Mouse (Mus musculus) CD4-positive, CD25-positive, alpha-beta regulatory T cell, adult 4 months (primary cell): ENCODE measurements around the gene Srpk1. TPM values are rescaled to one million over a fixed set of nuclear protein-coding genes. Genes with fewer than 3 reads are reported as not detected.
A peak's percentile ranks its signal among the peaks of the same experiment; 100 is the strongest.

Experiments
- ATAC-seq: one replicate; pipeline ENCODE4 v1.8.0; 2017
- polyA plus RNA-seq, 2 experiments: library from polyadenylated mRNA; unstranded; fragments of 100-300 nt; shearing (Covaris generic); gene quantifications; one replicate each; pipeline ENCODE4 v1.2.1; 2017

Srpk1 gene
- polyA plus RNA-seq, 2 experiments from 2014 or later: 204 to 234 TPM

DNA sequence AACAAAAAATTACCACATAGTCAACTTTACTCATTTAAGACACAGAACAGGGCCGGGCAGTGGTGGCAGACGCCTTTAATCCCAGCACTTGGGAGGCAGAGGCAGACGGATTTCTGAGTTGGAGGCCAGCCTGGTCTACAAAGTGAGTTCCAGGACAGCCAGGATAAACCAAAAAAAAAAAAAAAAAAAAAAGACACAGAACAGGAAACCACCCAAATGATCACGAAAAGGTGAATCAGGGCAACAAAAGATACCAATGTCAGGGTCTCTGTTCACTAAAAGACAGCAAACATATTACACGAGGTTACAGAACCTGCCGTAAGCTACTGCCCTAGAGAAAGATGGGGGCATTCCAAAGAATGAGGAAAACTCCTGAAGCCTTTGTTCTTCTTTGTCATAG, 9.4 kb downstream of the Srpk1 start:
- ATAC-seq: peak; percentile 11

DNA sequence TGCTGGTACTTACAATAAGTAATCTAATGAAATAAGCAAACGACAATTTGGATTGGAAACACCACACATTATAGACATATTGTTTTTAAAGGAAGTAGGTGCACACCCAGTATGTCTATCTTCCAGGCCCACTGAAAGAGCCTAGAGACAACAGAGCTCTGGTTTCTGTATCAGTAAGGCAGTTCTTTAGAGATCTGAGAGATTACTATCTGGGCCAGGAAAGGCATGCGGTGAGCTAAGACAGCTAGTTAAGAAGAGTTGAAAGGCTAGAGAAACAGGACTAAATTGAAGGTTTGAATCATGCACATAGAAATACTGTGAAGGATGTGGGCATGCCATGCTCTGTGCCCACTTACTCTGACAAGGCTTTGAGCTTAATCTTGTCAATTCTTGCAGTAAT, 9.9 kb downstream of the Srpk1 start:
- peak; percentile 95 for ATAC-seq

DNA sequence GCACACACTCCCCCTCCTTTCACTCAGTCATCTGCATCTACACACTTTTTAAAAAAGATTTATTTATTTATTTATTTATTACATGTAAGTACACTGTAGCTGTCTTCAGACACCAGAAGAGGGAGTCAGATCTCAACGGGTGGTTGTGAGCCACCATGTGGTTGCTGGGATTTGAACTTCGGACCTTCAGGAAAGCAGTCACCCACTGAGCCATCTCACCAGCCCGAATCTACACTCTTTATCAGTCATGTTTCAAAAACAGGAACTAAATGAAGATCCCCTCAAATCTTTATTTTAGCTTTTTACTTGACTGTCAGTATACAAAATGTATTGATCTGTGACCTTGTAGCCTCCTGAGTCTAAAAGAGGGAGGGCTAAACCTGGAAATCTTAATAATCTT, 13.0 kb downstream of the Srpk1 start:
- no peak for ATAC-seq

DNA sequence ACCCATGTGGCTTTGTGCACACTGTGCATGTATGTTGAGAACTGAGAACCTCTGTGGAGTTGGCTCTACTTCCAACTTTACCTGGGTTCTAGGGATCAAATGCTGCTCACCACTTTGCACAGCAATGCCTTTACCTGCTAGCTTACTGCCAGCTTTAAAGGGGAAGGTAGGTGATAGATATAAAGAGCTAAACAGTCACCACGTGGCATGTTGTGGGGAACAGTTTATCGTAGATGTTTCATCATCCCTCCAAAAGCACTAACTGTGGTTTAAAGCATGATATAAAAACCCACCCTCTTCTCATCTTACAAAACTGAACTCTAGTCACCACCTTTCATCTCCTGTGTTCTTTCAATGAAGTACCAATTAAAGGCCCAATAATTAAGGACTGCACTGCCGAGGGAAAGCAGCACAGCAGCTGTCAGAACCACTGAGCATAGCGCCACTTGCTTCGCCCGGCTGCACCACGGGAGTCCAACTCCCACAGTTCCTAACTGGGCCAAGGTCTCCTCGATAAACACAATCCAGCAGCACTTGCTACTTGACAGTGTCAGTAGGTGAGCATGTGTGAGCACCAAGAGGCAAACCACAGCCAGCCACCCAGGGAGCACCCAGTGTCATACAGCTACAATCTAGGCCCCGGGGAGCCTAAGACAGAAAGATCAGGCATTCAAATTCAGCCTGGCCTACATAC, 20.8 kb downstream of the Srpk1 start:
- no peak for ATAC-seq

DNA sequence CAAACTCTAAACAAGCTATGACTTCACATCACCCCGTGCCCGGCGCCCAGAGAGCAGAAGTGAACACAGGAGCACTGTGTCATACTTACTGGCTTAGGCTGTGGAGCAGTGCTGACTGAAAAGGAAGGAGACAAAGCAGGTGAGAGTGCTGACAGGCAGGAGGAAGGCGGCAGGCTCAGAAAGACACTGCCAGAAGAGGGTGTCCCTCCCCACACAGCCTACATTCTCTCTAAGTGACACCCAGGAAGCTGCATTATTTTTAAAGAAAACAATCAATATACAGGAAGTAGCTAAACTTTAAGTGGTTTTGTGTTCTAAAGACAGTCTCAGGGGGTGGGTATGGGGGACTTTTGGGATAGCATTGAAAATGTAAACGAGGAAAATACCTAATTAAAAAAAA, 21.7 kb downstream of the Srpk1 start:
- ATAC-seq: no peak

DNA sequence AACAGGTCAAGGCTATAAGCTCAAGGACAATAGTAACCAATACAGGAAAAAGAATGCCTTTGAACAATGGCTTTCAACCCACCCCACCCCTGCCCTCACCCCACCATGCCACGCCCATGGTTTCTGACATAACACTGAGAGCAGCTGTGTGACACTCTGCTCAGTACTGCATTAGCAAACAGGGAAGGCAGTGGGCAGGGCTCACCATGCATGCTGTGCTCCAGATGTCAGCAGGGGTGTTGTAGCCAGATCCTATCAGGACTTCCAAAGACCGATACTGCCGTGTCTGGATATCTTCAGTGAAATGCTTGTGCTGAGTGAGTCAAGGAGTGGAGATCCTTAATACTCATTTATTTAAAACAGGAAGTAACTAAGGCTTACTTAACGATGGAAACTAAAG, 28.5 kb downstream of the Srpk1 start:
- no peak for ATAC-seq

DNA sequence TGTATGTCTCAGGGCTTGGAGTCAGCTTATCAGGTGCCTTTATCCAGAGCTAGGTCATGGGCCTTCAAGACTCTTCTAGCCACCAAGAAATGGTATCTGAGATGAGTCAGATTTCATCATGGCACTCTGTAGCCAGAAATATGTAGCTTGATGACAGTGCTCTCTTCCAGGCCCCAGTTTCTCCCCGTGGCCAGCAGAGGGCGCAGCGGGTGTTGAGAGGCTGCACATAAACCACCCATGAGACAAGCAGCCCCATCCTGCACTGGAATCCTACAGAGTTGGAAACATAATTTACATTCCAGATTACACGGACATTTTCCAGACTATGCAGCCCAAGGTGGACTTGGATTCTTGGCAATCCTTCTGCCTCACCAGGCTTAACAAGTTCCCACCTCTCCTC, 29.5 kb downstream of the Srpk1 start:
- ATAC-seq: no peak

DNA sequence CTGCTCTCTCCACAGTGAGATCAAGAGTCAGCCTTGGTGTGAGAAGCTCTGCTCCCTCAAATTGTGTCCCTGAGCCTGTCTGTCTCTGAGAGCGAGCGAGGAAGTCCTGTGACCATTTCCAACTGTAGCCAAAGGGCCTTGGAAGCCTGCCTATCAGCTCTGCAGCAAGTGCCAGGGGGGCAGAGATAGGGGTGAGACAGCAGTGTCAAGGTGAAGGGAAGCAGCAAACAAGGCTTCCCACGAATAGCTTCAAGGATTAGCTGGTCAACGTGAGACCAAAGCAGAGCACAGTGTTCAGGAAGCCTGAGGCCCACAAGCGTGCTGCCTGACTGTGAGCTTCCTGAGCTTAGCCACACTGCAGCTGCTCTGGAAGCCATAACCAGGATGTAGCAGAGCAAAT, 31.0 kb downstream of the Srpk1 start:
- no peak for ATAC-seq

DNA sequence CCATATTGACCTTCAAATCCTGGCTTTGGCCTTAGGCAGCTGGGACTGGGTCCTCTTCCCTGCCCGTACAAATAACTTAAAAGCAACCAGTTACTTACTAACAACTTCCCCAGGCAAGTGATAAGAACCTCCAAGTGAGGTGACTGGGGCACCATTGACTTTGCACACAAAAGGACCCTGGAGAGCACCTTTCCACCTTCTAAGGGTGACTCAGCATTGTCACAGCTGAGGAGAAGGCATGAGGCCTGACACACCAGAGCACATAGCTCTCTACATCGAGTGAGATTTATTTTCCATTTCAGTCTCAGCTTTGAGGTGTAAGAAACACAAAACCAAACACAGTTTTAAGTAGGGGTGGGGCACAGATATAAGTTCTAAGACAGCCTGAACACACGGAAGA, 31.9 kb downstream of the Srpk1 start:
- ATAC-seq: no peak

DNA sequence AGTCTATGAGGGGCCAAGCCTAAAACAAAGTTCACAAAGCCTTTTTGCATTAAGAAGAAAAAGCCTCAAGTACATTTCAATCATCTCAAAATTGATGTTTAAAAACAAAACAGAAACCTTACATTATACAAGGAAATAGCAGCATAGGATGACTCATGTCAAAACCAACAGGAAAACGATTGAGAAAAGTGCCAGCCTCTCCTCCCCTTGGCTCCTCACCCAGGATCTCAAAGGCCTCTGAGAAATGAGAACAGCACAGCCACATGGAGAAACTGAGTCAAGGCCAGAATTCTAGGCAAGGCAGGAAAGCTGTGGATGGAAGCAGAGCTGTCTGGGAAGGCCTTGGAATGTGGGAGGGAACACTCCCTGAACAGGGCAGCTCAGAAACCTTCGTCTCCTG, 33.9 kb downstream of the Srpk1 start:
- no peak for ATAC-seq

DNA sequence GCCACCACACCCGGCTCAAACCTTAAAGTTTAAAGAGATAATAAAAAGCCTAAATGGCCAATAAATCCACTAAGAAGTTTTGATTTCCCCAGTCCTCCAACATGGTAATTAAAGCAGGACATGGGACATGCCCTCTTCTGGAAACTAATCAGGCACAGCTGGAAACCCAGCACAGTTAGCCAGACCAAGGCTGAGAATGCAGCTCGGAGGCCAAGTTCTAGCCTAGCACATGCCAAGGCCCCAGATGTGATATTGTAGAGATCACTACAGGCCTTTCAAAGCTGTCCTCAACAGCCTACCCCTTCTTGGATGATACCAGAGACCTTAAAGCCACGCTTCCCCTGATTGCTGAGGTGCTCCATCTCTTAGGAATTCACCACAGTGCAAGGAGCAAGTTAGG, 36.0 kb downstream of the Srpk1 start:
- no peak for ATAC-seq

DNA sequence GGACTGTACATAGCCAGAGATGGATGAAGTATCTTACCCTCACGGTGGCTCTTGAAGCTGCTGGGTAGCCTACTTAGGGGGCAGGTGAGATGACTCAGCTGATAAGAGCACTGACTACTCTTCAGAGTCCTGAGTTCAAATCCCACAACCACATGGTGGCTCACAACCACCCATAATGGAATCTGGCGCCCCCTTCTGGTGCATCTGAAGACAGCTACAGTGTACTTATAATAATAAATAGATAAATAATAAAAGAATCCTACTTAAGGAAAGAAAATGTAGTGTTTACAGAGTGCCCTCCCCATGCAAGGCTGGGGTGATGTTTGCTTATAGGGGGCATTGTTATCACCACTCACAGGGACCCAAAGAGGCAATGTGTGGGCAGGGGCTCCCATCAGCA, 41.5 kb downstream of the Srpk1 start:
- ATAC-seq: no peak

DNA sequence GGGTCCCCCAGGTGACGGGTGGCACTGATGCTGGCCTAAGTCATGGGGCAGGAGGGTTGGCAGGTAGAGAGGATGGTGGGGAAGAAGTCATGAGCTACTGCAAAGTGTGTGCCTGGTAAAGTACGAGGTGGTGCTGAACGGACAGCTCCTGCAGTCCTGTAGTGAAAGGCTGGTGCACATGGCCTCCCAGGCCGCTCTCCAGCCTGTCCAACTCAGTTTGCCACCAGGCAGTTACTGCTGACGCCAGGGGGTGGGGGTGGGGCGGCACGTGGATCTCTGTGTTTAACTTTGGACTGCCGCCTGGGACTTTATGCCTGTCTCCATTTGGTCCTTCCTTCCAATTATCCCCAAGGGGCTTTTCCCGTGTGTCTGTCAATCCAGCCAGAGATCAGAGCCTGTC, 42.1 kb downstream of the Srpk1 start:
- no peak for ATAC-seq

DNA sequence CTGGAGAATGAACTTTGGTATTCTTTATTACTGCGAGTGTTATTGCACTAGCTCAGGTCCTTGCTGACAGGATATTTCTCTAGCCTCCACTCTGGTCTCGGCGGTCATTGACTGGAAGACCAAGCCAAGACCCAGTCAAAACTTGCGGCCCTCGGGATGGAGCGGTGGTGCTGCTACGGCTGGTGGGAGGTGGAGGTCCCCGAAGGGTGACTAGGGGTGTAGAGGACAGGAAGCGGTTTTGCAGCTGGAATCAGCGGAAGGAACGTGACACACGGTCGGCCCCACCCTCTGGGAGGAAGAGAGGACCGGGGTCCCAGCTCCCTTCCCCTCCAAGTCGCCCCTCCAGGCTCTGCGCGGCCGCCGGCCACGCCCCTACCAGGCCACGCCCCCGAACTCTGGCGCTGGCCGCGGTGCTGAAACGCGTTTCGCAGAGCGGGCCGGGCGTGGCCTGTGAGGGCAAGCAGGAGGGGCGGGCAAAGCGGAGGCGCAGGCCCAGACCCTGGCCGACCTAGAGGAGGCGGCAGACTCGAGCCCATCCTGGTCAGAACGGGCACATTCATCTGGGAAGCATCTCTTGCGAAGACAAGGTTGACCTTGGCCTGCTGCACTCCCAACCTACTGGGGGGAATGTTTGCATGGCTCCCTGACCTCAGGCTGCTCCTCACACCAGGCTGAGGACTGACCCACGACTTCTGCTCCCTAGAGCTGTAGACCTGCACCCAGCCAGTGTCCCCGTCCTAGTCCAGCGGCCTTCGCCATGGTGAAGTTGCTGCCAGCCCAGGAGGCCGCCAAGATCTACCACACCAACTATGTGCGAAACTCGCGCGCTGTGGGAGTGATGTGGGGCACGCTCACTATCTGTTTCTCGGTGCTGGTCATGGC, 47.0 kb downstream of the Srpk1 start, which contains the start of gene Lhfpl5:
Gene Lhfpl5, plus strand, starts transcription at position 398 of the 882 bp plus-strand sequence.
- ATAC-seq: peak; percentile 41

DNA sequence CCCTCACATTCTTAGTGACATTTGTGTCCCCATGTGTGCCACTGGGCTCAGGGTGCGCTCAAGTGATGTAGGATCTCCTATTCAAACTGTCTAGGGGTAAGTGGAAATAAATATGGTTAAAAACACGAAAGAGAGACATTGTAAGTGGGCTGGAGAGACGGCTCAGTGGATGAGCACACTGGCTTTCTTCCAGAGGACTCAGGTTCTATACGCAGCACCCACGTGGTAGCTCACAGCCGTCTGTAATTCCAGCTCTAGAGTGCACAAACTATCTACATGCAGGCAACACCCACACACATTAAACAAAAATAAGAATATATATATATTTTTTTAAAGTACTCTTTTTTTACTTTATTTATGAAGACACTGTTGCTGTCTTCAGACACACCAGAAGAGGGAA, 49.6 kb downstream of the Srpk1 start:
- no peak for ATAC-seq

DNA sequence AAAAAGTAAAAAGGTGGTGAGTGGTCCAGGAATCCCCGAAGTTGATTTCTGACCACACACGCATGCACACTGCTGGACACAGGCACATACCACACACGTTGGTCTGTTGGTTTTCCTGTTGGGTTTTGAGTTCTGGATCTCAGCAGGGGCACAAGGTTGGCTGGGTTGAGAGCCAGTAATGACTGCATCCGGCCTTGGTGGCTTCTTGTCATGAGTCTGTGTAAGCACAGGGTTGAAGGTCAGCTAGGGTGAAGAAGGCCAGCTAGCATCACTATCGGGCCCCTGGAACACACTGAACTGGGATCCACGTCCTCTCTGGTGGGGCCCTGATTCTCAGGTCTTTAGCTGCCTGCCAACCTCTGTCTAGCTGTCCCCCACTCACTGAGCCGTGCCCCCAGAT, 50.0 kb downstream of the Srpk1 start:
- ATAC-seq: no peak

DNA sequence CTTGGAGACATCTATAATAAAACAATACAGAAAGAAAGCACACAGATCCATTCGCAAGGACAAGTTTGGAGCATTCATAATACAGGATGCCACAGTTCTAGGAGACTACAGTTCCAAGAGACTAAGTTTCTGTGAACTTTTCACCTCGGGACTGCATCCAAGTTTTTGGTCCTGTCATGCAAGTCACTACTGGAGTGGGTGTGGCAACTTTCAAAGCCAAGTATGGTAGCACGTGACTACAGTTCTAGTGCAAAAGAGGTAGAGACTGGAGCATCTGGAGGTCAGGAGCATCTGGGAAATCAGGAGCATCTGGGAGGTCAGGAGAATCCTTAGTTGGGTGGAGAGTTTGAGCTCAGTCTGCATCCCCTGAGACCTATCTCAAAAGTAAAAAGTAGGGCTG, 50.6 kb downstream of the Srpk1 start:
- no peak for ATAC-seq

DNA sequence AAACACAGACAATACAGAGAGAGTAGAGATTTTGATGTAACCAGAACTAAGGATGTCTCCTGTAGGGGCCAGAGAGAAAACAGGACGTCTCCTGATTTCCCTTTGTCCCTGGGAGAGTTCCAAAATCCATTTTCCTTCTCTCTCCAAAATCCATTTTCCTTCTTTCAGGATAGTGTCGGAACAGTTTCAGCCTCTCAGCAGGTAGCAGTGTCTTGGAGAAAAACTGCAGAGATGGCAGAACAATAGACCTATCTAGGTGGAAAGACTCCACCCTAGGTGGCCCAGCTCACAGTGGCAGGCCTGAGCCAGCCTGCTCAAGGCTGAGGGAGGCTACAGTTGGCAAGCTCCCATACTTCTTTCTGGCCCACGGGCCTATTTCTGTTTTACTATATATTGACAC, 55.0 kb downstream of the Srpk1 start:
- no peak for ATAC-seq

DNA sequence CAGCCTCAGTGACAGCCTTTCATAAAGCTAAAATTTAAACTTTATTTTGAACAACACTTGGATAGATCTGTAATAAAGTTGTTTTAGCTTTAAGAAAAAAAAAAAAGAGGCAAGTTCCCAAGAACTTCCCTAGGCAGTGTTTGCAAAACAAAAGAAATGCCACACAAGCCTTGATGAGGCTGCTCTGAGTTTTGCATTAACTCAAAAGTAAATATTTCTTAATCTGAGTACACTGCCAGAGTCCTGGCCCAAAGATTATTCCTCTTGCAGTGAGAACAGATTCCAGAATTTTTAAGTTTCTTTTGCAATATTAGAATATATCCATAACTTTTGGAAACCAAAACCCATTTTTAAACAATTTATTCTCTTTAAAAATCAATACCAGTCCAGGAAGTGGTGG, 57.3 kb downstream of the Srpk1 start:
- ATAC-seq: no peak

DNA sequence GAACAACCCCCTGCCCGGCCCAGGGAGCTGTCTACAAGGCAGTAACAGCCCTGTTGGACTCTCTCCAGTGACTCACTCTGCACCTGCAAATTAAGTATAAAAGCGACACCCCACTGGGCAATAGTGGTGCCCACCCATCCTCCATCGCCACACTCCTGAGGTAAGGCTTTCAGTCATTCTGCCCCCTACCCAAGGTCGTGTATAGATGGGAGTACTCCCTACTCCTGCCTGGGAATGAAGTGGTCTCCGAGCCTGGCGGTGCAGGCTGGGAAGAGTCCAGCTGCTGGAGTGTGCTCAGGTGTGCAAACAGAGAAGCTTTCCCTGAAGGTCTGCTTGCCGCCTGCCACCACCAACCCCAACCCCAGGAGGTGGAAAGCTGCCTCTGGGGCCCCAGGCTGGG, 60.9 kb downstream of the Srpk1 start:
- no peak for ATAC-seq

DNA sequence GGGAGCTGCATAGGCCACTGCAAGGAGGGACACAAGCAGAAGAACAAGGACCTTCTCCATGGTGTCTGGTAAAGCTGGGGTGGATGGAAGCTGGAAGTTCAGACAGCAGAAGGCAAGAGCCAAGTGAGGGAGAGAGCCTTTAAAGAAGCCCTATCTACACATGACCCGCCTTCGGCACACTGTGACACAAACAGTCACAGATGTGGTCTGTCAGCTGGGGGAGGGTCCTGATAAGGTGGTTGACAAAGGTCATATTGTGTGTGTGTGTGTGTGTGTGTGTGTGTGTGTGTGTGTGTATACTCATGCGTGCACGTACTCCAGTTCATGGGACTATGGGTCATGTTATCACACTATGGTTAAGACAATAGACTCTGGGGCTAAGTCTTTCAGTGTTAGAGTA, 61.9 kb downstream of the Srpk1 start, which contains the start of gene Clps:
Gene Clps, minus strand, starts transcription at position 169 of the 400 bp plus-strand sequence.
- no peak for ATAC-seq

DNA sequence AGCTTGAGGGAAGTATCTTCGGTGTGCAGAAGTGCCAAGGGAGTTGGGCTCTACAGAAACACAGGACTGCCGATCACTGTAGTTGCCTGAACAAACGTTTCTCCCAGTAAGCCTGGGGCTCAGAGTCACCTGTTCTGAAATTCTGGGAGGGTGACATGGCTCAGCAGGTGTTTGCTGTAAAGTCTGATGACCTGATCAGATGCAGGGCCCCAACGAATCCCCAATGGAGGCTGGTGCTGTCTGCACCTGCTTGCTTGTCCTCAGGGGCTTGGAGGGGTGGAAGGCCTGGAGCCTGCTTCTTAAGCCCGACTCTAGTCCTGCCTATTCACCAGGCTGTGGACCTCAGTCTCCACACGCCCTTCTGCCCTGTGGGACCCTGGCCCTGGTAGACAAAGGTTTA, 64.7 kb downstream of the Srpk1 start:
- no peak for ATAC-seq

DNA sequence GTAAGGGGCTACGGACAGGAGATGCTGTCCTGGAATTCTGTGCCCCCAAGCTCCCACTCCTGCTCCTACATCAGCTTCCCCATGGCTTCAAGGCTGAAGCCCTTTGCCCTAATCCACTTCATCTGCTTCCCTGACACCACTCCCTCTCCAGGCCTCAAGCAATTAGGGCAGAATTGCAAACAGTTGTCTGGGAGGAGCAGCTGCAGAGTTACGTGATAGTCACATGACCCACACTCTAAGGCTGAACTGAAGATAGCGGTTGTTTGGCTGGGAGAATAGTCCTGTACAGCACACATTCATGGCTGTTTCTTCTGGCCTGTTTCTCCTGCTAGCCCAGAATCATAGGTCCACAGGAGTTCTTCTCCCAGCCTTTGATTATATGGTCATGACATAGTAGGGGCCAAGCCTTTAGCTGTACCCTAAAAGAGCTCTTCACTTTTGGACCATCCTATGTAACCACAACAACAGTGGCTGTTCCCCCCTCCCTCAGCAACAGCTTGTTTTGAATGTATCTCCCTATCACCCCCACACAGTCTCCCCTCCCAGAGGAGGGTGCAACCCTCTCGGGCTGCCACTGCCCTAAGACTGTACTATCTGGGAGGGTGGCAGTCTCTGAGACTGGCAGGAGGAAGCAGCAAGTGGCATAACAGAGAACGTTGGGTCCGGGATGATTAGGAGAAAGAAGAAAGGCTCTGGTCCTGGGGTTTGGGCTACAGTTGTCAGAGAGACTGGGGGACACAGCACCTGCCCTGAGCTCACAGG, 65.7 kb downstream of the Srpk1 start:
- no peak for ATAC-seq
